Mouse (Mus musculus) neutrophil, adult 59 days (primary cell): ENCODE results near the gene Erich4. TPM values are rescaled to one million over a fixed set of nuclear protein-coding genes. Genes with fewer than 3 reads are reported as not detected.

Experiments used
- total RNA-seq, 2 experiments: library from RNA; stranded (reverse); gene quantifications; 1 replicate in 1 of 2; 2 replicates in 1 of 2; pipeline ENCODE4 v1.2.4; 2023

The Erich4 gene
- not detected for total RNA-seq

DNA sequence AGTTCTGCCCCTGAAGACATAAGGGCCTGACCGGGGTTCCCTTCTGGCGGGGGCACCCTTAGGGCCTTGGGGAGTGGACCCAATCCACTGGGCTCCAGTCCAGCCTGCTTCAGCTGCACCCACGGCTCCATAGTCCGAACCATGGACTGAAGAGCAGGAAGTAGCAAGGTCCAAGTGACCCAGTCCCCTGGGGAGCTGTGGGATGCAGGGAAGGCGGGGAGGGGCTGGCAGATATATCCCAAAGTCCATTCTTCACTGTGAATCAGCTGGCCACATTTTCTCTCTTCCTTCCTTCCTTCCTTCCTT lies at the start of gene Erich4:
Erich4 (minus strand) TSS at position 187 of the 306 bp plus-strand sequence.

DNA sequence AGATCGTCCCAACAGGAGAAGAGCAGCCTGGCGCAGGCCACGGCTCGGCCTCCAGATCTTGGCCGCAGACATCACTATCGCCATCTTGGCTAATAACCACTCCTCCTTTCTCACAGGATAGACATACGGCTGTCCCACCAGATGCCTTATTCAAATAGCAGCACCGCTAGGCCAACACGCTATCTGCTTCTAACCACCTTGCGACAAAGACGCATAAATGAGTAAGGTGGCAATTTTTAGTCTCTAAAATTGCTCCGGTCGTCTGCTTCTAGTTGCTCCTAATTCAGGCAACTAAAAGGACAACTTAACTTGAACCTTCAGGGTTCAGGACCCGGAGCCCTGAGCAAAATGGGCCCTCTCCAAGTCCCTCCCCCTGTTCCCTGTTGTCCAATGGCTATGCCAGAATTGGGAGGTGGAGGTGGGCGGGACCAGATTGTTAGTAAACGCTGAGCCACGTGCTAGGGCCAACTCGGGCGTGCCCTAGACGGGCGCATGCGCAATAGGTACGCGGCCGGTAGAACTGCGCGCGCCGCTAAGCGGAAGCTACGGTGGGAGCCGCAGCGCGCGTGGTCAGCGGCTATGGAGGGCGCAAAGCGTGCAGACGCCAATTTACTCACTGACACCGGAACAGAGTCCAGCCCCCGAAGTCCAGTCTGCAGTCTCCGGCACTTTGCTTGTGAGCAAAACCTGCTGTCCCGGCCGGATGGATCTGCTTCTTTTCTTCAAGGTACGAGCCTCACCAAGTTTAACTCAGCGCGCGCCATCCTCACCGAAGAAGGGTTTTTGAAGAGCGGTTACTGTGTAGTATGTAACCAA lies 43.2 kb upstream of the Erich4 start, which contains the start of the genes Bckdha and Exosc5:
Bckdha (minus strand) TSS at position 325 of the 816 bp plus-strand sequence.
Exosc5 (plus strand) TSS at position 508 of the 816 bp plus-strand sequence.

DNA sequence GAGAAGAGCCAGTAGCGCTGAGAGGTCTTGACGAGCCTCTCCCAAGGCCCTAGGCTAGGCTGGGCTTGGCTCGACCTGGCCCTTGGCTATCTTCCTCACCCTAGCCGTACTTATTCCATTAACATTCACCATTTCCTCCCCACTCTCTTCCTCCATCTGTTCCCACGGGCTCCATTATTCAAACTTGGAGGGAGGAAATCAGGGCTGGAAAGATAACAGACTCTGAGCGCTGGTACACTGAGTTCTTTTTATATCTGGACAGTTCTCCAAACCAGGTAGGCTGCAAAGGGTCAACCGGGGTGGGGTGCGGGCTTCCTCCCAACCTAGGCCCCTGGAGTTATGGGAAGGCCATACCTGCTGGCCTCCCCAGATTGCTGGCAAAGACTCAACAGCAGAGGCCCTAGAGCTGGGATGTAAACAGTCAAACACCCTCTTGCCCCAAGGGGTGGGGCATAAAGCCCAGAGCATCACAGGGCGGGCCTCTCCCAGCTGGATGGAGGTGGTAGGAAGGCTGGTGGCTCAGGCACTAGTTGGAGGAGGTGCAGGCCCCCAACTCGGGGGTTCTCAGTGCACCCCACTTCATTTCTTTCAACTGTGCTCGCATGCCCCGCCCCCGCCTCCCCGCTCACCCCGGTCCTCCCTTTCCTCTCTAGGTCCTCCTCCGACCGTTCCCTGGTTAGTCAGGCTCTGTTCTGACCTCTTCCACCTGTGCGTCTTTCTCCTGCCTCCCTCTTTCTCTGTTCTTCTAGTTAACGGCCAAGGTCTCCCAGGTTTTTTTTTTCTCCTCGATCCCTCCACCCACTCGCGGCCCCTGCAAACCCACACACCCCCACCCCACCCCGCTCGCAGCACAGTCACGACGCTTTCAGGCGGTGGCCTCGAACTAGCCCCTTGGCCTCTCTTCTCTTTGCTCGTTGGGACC lies 11.1 kb upstream of the Erich4 start, which contains the start of gene B3gnt8:
B3gnt8 (plus strand) TSS at position 146 of the 922 bp plus-strand sequence.

DNA sequence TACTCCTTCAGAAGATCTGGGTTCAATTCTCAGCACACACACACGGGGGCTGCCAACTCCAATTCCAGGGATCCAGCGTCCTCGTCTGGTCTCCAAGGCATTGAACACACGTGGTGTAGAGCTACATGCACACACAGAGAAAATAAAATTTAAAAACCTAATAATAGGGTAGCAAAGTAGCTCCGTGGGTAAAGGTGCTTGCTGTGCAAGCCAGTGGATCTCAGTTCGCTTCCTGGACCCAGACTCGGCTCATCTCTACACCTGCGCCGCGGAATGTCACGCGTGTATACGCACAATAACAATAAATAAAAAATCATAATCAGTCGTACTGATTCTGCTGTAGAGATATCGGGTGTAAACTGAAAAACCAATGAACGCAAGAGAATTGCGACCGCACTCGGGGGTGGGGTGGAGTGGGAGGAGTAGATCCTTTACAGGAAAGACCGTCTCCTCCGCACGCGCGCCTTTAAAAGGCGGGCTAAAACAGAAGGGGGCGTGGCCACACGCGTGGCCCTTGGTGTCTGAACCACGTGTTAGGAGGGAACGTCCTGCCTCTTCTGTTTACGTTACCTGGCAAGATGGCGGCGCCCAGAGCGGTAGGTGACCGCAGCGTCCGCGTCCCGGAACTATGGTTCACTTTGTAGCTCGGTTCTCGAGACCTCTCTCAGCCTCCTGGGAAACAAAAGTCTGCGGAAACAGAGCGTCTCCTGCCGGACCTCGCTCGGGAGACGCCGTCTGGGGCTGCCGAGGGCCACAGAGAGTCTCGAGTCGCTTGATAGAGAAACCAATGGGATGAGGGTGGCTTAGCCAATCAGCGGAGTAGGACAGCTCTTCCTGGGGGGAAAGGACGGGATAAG lies 3.4 kb upstream of the Erich4 start, which contains the start of gene Dmac2:
Dmac2 (plus strand) TSS at position 550 of the 857 bp plus-strand sequence.

Other genes starting within 250 kb of the Erich4 start
- not detected for gene Cnfn, start 246.2 kb downstream of the Erich4 start, total RNA-seq
- 10 to 100 TPM; 39.6 to 45.4 TPM for gene Lipe, start 217.2 kb downstream of the Erich4 start, total RNA-seq
- gene Cxcl17, start 203.0 kb downstream of the Erich4 start, total RNA-seq, result not detected
- gene Ceacam1, start 138.3 kb downstream of the Erich4 start, total RNA-seq, result 100 to 1,000 TPM; 245 to 270 TPM
- gene Ceacam2, start 76.0 kb downstream of the Erich4 start, total RNA-seq, result 10 to 100 TPM; 33.5 to 35.1 TPM
- 10 to 100 TPM; 21.2 to 25.3 TPM for gene Dmac2, start 3.5 kb upstream of the Erich4 start, total RNA-seq
- gene B3gnt8, start 10.8 kb upstream of the Erich4 start, total RNA-seq, result 10 to 100 TPM; 16.3 to 24.1 TPM
- 10 to 100 TPM; 41.4 to 49.7 TPM for gene Bckdha, start 43.1 kb upstream of the Erich4 start, total RNA-seq
- 10 to 100 TPM; 27.7 to 34.1 TPM for gene Exosc5, start 43.3 kb upstream of the Erich4 start, total RNA-seq
- under 1 TPM in 1 of 2 experiments, not detected in 1; 0.42 TPM for gene Tmem91, start 59.3 kb upstream of the Erich4 start, total RNA-seq
- 10 to 100 TPM; 26.2 to 28.7 TPM for gene B9d2, start 64.9 kb upstream of the Erich4 start, total RNA-seq
- gene Tgfb1, start 71.1 kb upstream of the Erich4 start, total RNA-seq, result 100 to 1,000 TPM; 166 to 200 TPM
- gene Ccdc97, start 103.2 kb upstream of the Erich4 start, total RNA-seq, result 10 to 100 TPM; 66.4 to 74.4 TPM
- 100 to 1,000 TPM; 199 to 224 TPM for gene Hnrnpul1, start 138.9 kb upstream of the Erich4 start, total RNA-seq
- gene Axl, start 172.8 kb upstream of the Erich4 start, total RNA-seq, result 1 to 10 TPM; 4.0 to 6.3 TPM
- gene Cyp2s1, start 201.0 kb upstream of the Erich4 start, total RNA-seq, result not detected